In the genomic region with DNA sequence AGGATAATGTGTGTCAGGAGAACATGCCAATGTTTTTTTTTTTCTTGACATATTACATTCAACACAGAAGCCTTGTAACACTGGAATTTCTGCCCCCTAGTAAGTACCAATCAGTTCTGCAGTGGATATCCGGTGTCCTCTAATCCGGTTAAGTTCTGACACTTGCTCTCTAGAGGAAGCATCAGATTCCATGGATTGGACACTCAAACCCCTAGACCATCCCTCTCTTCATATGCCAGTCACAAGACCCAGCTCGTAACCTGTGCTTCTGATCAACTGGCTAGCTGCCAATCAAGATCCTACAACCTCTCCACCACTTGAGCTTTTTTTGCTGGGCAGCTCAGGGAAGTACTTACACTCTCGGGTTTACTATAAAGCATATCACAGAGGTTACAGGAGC, we compare ENCODE assay signal across 13 mouse cellular contexts. TPM values are rescaled to one million over a fixed set of nuclear protein-coding genes. Genes with fewer than 3 reads are reported as not detected.
DNase-seq lines count a peak whose midpoint lies in the region; ATAC-seq and TF ChIP-seq lines count a peak whose summit lies in the region.
"Had no signal": no experiment of that assay in that cellular context is flagged by ENCODE, and none has a peak within 500 bp of the region (broad histone marks: within the 10 kb centered on the region; RNA-seq: fewer than 3 reads in every experiment).

No protein-coding gene starts in this region.

- no peak for TF ChIP-seq CTCF in hindbrain, postnatal 0 days (IDR thresholded peaks at IDR 0.05; ENCODE audit: low read depth)
- no peak for TF ChIP-seq CTCF in lung, postnatal 0 days (IDR thresholded peaks at IDR 0.05)

- H3K4me1 ChIP-seq in hindbrain, postnatal 0 days (ENCODE audit: insufficient read depth, low read length) = no peaks in the 10 kb centered on the region; the same call in 1 of the 2 replicates
- H3K4me1 ChIP-seq in hindbrain, embryonic 14.5 days (replicated peaks; ENCODE audit: control insufficient read depth, insufficient read depth, low read length) = no peaks in the 10 kb centered on the region
- H3K4me1 ChIP-seq in lung, postnatal 0 days (ENCODE audit: insufficient read depth, low read depth, low read length) = peaks cover 10% of the 10 kb centered on the region; the same call in 1 of the 2 replicates
- peaks cover 29% of the 10 kb centered on the region for H3K4me1 ChIP-seq in brown adipose tissue, adult 24 weeks (ENCODE audit: control insufficient read depth, insufficient read depth, insufficient read length, low read length)
- H3K4me1 ChIP-seq in neural tube, embryonic 15.5 days = peaks cover 19% of the 10 kb centered on the region
- H3K4me1 ChIP-seq: forebrain, embryonic 15.5 days had no signal

- H3K27ac ChIP-seq in hindbrain, postnatal 0 days = peak overlapping the region; percentile 32; the same call in 1 of the 2 replicates
- no peak overlapping the region for H3K27ac ChIP-seq in hindbrain, embryonic 14.5 days
- H3K27ac ChIP-seq in lung, postnatal 0 days (ENCODE audit: low read length) = peak overlapping the region; percentile 54; the same call in 1 of the 2 replicates
- H3K27ac ChIP-seq in brown adipose tissue, adult 24 weeks (replicated peaks; ENCODE audit: low read depth, low read length) = peak overlapping the region; percentile 72
- H3K27ac ChIP-seq in neural tube, embryonic 15.5 days (replicated peaks) = 0 out of 2 replicates have a peak overlapping the region, but pooled peaks have one; percentile 9
- H3K27ac ChIP-seq: forebrain, embryonic 15.5 days had no signal

- WGBS in hindbrain, postnatal 0 days = 80% methylated on average over 4 of the region's 4 CpGs
- WGBS in hindbrain, embryonic 14.5 days = 83% methylated on average over 4 of the region's 4 CpGs
- WGBS in lung, postnatal 0 days = 42% methylated on average over 4 of the region's 4 CpGs
- WGBS in neural tube, embryonic 15.5 days = 88% methylated on average over 4 of the region's 4 CpGs

- no peak; the same call in 1 of the 2 replicates for TF ChIP-seq EP300 in lung, postnatal 0 days (IDR thresholded peaks at IDR 0.05)

- H3K27me3 ChIP-seq in hindbrain, postnatal 0 days (ENCODE audit: insufficient read depth, low read length) = no peaks in the 10 kb centered on the region
- H3K27me3 ChIP-seq in hindbrain, embryonic 14.5 days (ENCODE audit: control insufficient read depth, insufficient read depth, low read length) = no peaks in the 10 kb centered on the region
- no peaks in the 10 kb centered on the region for H3K27me3 ChIP-seq in lung, postnatal 0 days (replicated peaks; ENCODE audit: insufficient read depth, low read length)
- no peaks in the 10 kb centered on the region for H3K27me3 ChIP-seq in neural tube, embryonic 15.5 days (replicated peaks)
- H3K27me3 ChIP-seq: forebrain, embryonic 15.5 days had no signal

- no peaks in the 10 kb centered on the region for H3K9me3 ChIP-seq in hindbrain, postnatal 0 days (ENCODE audit: low read length)
- H3K9me3 ChIP-seq in hindbrain, embryonic 14.5 days (ENCODE audit: control insufficient read depth, low read length) = no peaks in the 10 kb centered on the region
- H3K9me3 ChIP-seq in lung, postnatal 0 days (ENCODE audit: low read length) = no peaks in the 10 kb centered on the region
- no peaks in the 10 kb centered on the region for H3K9me3 ChIP-seq in neural tube, embryonic 15.5 days (replicated peaks)
- H3K9me3 ChIP-seq: forebrain, embryonic 15.5 days; heart, embryonic 10.5 days had no signal

- no peak for DNase-seq in hindbrain, postnatal 0 days (ENCODE audit: low spot score)
- DNase-seq in hindbrain, embryonic 14.5 days (ENCODE audit: low spot score) = no peak
- DNase-seq in lung, postnatal 0 days (ENCODE audit: low spot score) = no peak
- DNase-seq in lung, postnatal 25 days (ENCODE audit: low spot score) = no peak
- no peak for DNase-seq in adrenal gland, postnatal 14 days
- DNase-seq: cerebellum, adult 18-20 months; kidney, postnatal 14 days; left cerebral cortex, postnatal 4 days; midbrain, embryonic 14.5 days had no signal

- no peak overlapping the region for H3K9ac ChIP-seq in hindbrain, postnatal 0 days (replicated peaks; ENCODE audit: low read length)
- H3K9ac ChIP-seq in hindbrain, embryonic 14.5 days = no peak overlapping the region
- no peak overlapping the region for H3K9ac ChIP-seq in lung, postnatal 0 days (replicated peaks; ENCODE audit: low read depth)
- H3K9ac ChIP-seq in neural tube, embryonic 15.5 days (replicated peaks) = no peak overlapping the region
- H3K9ac ChIP-seq: forebrain, embryonic 15.5 days had no signal

- H3K4me2 ChIP-seq in hindbrain, postnatal 0 days (ENCODE audit: low read depth, low read length) = no peak overlapping the region
- H3K4me2 ChIP-seq in hindbrain, embryonic 14.5 days (replicated peaks) = no peak overlapping the region
- H3K4me2 ChIP-seq in lung, postnatal 0 days (replicated peaks; ENCODE audit: low read depth, low read length) = no peak overlapping the region
- H3K4me2 ChIP-seq in neural tube, embryonic 15.5 days = no peak overlapping the region
- H3K4me2 ChIP-seq: forebrain, embryonic 15.5 days had no signal

- ATAC-seq in hindbrain, postnatal 0 days = no peak
- no peak for ATAC-seq in hindbrain, embryonic 14.5 days (ENCODE audit: low FRiP score)
- 0 out of 2 replicates have a peak, but pooled peaks have one; percentile 6 for ATAC-seq in lung, postnatal 0 days
- no peak for ATAC-seq in neural tube, embryonic 15.5 days (ENCODE audit: low FRiP score)
- ATAC-seq: forebrain, embryonic 15.5 days had no signal

- no peaks in the 10 kb centered on the region for H3K36me3 ChIP-seq in hindbrain, postnatal 0 days (ENCODE audit: insufficient read depth, low read length)
- H3K36me3 ChIP-seq in hindbrain, embryonic 14.5 days (replicated peaks; ENCODE audit: control insufficient read depth, insufficient read depth) = no peaks in the 10 kb centered on the region
- H3K36me3 ChIP-seq in lung, postnatal 0 days (ENCODE audit: insufficient read depth, low read length) = no peaks in the 10 kb centered on the region
- H3K36me3 ChIP-seq in neural tube, embryonic 15.5 days = no peaks in the 10 kb centered on the region
- H3K36me3 ChIP-seq: forebrain, embryonic 15.5 days; heart, embryonic 10.5 days had no signal

- H3K4me3 ChIP-seq in hindbrain, postnatal 0 days (ENCODE audit: low read length) = no peak overlapping the region
- no peak overlapping the region for H3K4me3 ChIP-seq in hindbrain, embryonic 14.5 days (replicated peaks; ENCODE audit: low read length)
- H3K4me3 ChIP-seq in lung, postnatal 0 days (ENCODE audit: low read depth, low read length) = no peak overlapping the region
- no peak overlapping the region for H3K4me3 ChIP-seq in brown adipose tissue, adult 24 weeks (ENCODE audit: insufficient read depth, low read depth, low read length)
- no peak overlapping the region for H3K4me3 ChIP-seq in neural tube, embryonic 15.5 days (replicated peaks)
- H3K4me3 ChIP-seq: forebrain, embryonic 15.5 days; heart, embryonic 10.5 days had no signal

RNA-seq across cellular contexts. Expression of a gene that starts 8.4 kb away (rescaled TPM):
- total RNA-seq in hindbrain, postnatal 0 days (2014; rRNA removed) = 39.1 and 39.8 TPM in 2 replicates
- 18.7 and 19.0 TPM in 2 replicates for polyA plus RNA-seq in hindbrain, postnatal 0 days (2015; fragmentation: Nextera tagmentation; extraction: Ambion mirVana)
- polyA plus RNA-seq in hindbrain, embryonic 14.5 days (2014; fragmentation: Nextera tagmentation; extraction: Ambion mirVana) = 28.2 and 29.0 TPM in 2 replicates
- 10.0 and 15.2 TPM in 2 replicates for polyA plus RNA-seq in lung, postnatal 0 days (2015; fragmentation: Nextera tagmentation; extraction: Ambion mirVana)
- polyA plus RNA-seq in brown adipose tissue, adult 24 weeks (2012; ENCODE audit: insufficient read depth, insufficient read length, missing spikeins) = 7.8 and 18.5 TPM in 2 replicates
- polyA plus RNA-seq in neural tube, embryonic 15.5 days (2015; fragmentation: Nextera tagmentation; extraction: Ambion mirVana) = 21.6 and 22.5 TPM in 2 replicates
- 9.4 and 22.2 TPM in 2 replicates for total RNA-seq in adrenal gland, postnatal 14 days (2021)
